Mouse (Mus musculus): ENCODE measurements around the gene Fbxo10. TPM values are rescaled to one million over a fixed set of nuclear protein-coding genes. Genes with fewer than 3 reads are reported as not detected.
"Not testable (repeated sequence)": the region's sequence is repeated elsewhere in the genome, so short reads cannot be mapped to it uniquely, and the experiment has no call there.

Gene Fbxo10
- polyA plus RNA-seq, 1 experiment = 5.2 TPM

DNA sequence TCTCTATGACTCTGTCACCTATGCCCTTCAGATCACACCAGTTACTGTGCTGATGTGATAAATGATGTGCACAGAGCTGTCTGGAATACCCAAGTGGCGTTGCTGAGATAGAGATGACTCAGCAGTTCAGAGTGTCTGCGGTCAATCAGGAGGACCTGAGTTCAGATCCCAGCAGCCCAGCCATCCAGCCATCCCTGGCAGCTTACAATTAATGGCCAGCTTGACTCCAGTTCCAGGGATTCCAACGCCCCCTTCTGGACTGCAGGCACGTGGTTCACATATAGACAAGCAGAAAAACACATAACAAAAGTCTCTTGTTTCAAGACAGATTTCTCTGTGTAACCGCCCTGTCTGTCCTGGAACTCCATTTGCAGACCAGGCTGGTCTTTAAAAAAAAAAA is 22.0 kb upstream of the Fbxo10 start:
- Histone ChIP-seq H3K4me1 (ENCODE audit: control insufficient read depth, insufficient read depth, insufficient read length) (peaks cover 5% of the 10 kb centered on the region; the same call in 1 of the 2 replicates), H3K36me3 (ENCODE audit: control insufficient read depth, insufficient read depth, low read length) (peaks cover 7% of the 10 kb centered on the region), H3K27ac (ENCODE audit: insufficient read depth, low read length) (no peak overlapping the region), H3K4me3 (ENCODE audit: extremely low read depth, insufficient read depth, insufficient read length) (no peak overlapping the region), H3K27me3 (ENCODE audit: control insufficient read depth, insufficient read depth, low read length) (no peaks in the 10 kb centered on the region)
- DNase-seq (ENCODE audit: low read depth in 1 of 2, low spot score in 2 of 2) = no peak
- TF ChIP-seq POLR2A (IDR thresholded peaks at IDR 0.05; ENCODE audit: low read depth, low read length) = no peak
- TF ChIP-seq CTCF (IDR thresholded peaks at IDR 0.05; ENCODE audit: extremely low read depth, insufficient read depth, insufficient read length, insufficient replicate concordance) = no peak
- WGBS = 68% methylated on average over 5 of the region's 5 CpGs

DNA sequence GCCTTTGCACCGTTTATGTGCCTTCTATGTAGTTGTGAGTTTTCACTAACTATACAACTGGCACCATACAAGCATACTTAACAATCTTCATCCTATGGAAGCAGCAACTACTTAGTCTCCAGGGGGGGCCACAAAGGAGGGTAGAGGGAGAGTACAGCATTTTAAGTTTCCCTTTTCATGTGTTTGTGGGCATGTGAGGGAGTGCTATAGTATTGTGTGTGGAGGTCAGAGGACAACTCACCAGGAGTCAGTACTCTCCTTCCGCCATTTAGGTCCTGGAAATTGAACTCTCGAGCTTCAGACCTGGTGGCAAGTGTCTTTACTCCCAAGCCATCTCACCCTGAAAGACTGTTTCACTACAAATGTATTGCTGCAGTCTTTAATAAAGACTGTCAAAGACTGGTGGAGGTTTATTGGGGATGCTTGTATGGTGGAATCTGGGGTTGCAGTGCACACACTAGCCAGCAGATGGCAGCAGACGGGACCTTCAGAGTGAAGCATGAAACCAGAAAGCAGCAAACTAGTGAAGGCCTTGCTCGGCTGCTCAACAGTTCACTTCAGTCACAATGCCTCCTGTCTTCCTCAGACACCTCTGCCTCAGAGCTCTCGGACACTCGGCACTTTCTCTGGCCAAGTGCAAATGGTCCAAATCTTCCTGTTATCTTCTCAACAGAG is 12.9 kb upstream of the Fbxo10 start:
- TF ChIP-seq CTCF (IDR thresholded peaks at IDR 0.05; ENCODE audit: extremely low read depth, insufficient read depth, insufficient read length, insufficient replicate concordance) (peak; percentile 82; the same call in 1 of the 2 replicates), POLR2A (IDR thresholded peaks at IDR 0.05; ENCODE audit: low read depth, low read length) (no peak)
- 32% methylated on average over 7 of the region's 7 CpGs for WGBS

DNA sequence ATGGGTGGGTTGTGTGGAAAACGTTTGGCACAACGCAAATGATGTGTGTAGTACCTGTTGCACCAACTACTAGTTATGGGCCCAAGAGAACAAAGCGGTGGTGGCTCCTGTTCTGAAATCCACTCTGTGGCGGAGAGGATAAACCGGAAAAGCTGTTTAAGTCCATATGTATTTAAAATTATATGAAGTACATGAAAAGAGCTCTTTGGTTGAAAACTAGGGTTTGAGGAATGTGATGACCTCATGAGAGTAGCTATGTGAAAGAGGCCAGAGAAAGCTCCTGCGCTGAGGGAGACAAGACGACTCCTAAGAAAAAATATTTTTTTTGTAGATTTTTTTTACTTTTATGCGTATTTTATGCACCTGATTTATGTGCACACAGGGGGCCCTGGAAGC is 489 bp upstream of the Fbxo10 start:
- no peaks in the 10 kb centered on the region for H3K4me1 ChIP-seq (ENCODE audit: control insufficient read depth, insufficient read depth, insufficient read length)
- TF ChIP-seq POLR2A (IDR thresholded peaks at IDR 0.05; ENCODE audit: low read depth, low read length) = no peak
- no peak for DNase-seq (ENCODE audit: low read depth in 1 of 2, low spot score in 2 of 2)
- 52% methylated on average over 8 of the region's 8 CpGs for WGBS
- H3K36me3 ChIP-seq (ENCODE audit: control insufficient read depth, insufficient read depth, low read length) = no peaks in the 10 kb centered on the region
- H3K4me3 ChIP-seq (ENCODE audit: extremely low read depth, insufficient read depth, insufficient read length) = peak overlapping the region; percentile 73
- H3K27ac ChIP-seq (ENCODE audit: insufficient read depth, low read length) = no peak overlapping the region
- H3K27me3 ChIP-seq (ENCODE audit: control insufficient read depth, insufficient read depth, low read length) = no peaks in the 10 kb centered on the region; the same call in 1 of the 2 replicates

More for the DNA sequence above, 12.9 kb upstream of the Fbxo10 start:
- Histone ChIP-seq H3K36me3 (ENCODE audit: control insufficient read depth, insufficient read depth, low read length) (peaks cover 4% of the 10 kb centered on the region), H3K27ac (ENCODE audit: insufficient read depth, low read length) (no peak overlapping the region), H3K4me3 (ENCODE audit: extremely low read depth, insufficient read depth, insufficient read length) (no peak overlapping the region), H3K27me3 (ENCODE audit: control insufficient read depth, insufficient read depth, low read length) (no peaks in the 10 kb centered on the region), H3K4me1 (ENCODE audit: control insufficient read depth, insufficient read depth, insufficient read length) (no peaks in the 10 kb centered on the region)
- DNase-seq (ENCODE audit: low read depth in 1 of 2, low spot score in 2 of 2) = peak; percentile 28 to 56

DNA sequence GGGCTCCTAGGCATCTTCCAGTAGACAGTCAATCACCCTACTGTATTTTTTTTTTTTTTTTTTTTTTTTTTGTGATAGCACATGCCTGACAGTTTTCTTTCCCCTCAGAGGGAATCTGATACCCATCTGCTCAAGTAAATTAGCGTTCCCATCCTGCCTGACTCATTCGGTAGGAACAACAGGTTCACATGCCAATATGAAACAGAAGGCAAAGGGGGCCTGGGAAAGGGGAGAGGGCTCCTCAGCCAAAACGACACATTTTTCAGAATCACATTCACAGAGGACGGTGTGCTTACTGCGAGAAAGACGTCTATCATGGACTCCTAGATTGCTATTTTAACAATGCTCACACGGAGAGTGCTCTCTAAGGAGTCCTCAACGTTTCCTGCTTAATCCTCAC is 917 bp downstream of the Fbxo10 start:
- 16% methylated on average over 8 of the region's 8 CpGs for WGBS
- TF ChIP-seq CTCF (IDR thresholded peaks at IDR 0.05; ENCODE audit: extremely low read depth, insufficient read depth, insufficient read length, insufficient replicate concordance) (no peak), POLR2A (IDR thresholded peaks at IDR 0.05; ENCODE audit: low read depth, low read length) (no peak)
- H3K4me3 ChIP-seq (ENCODE audit: extremely low read depth, insufficient read depth, insufficient read length) = no peak overlapping the region

DNA sequence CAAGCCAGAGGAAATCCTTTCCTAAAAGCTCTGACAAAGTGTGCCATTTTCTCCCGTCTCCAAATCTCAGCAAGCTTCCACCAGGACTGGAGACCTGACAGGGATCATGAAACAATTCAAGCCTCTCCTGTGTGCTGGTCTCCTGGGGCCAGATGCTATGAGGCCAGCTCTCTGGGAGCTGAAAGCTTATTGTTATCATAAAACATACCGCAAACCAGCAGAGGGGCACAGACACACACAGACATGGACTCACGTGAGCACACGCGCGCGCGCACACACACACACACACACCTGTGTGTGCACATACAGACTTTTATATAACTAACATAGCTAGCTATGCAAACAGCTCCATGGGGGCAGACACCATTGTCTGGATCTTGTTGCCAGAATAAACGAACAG is 1.5 kb downstream of the Fbxo10 start:
- 91% methylated on average over 9 of the region's 9 CpGs for WGBS
- H3K27me3 ChIP-seq (ENCODE audit: control insufficient read depth, insufficient read depth, low read length) = no peaks in the 10 kb centered on the region; the same call in 1 of the 2 replicates
- H3K4me3 ChIP-seq (ENCODE audit: extremely low read depth, insufficient read depth, insufficient read length) = no peak overlapping the region
- TF ChIP-seq POLR2A (IDR thresholded peaks at IDR 0.05; ENCODE audit: low read depth, low read length) (no peak), CTCF (IDR thresholded peaks at IDR 0.05; ENCODE audit: extremely low read depth, insufficient read depth, insufficient read length, insufficient replicate concordance) (no peak)
- no peaks in the 10 kb centered on the region for H3K36me3 ChIP-seq (ENCODE audit: control insufficient read depth, insufficient read depth, low read length)
- no peaks in the 10 kb centered on the region for H3K4me1 ChIP-seq (ENCODE audit: control insufficient read depth, insufficient read depth, insufficient read length)
- no peak for DNase-seq (ENCODE audit: low read depth in 1 of 2, low spot score in 2 of 2)
- H3K27ac ChIP-seq (ENCODE audit: insufficient read depth, low read length) = no peak overlapping the region

More for the DNA sequence above, 917 bp downstream of the Fbxo10 start:
- no peak overlapping the region for H3K27ac ChIP-seq (ENCODE audit: insufficient read depth, low read length)
- H3K4me1 ChIP-seq (ENCODE audit: control insufficient read depth, insufficient read depth, insufficient read length) = no peaks in the 10 kb centered on the region
- no peak for DNase-seq (ENCODE audit: low read depth in 1 of 2, low spot score in 2 of 2)
- H3K36me3 ChIP-seq (ENCODE audit: control insufficient read depth, insufficient read depth, low read length) = no peaks in the 10 kb centered on the region
- no peaks in the 10 kb centered on the region; the same call in 1 of the 2 replicates for H3K27me3 ChIP-seq (ENCODE audit: control insufficient read depth, insufficient read depth, low read length)

DNA sequence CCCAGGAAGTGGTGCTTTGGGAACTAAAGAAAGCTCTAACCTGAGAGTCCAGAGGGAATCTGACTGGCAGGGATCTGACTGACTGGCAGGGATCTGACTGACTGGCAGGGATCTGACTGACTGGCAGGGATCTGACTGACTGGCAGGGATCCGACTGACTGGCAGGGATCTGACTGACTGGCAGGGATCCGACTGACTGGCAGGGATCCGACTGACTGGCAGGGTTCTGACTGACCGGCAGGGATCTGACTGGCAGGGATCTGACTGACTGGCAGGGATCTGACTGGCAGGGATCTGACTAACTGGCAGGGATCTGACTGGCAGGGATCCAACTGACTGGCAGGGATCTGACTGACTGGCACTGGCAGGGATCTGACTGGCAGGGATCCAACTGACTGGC is 3.4 kb downstream of the Fbxo10 start:
- H3K4me3 ChIP-seq (ENCODE audit: extremely low read depth, insufficient read depth, insufficient read length); H3K36me3 ChIP-seq (ENCODE audit: control insufficient read depth, insufficient read depth, low read length); DNase-seq (ENCODE audit: low read depth in 1 of 2, low spot score in 2 of 2); H3K4me1 ChIP-seq (ENCODE audit: control insufficient read depth, insufficient read depth, insufficient read length); H3K27ac ChIP-seq (ENCODE audit: insufficient read depth, low read length); H3K27me3 ChIP-seq (ENCODE audit: control insufficient read depth, insufficient read depth, low read length): not testable (repeated sequence)
- 95% methylated on average over 4 of the region's 4 CpGs for WGBS

DNA sequence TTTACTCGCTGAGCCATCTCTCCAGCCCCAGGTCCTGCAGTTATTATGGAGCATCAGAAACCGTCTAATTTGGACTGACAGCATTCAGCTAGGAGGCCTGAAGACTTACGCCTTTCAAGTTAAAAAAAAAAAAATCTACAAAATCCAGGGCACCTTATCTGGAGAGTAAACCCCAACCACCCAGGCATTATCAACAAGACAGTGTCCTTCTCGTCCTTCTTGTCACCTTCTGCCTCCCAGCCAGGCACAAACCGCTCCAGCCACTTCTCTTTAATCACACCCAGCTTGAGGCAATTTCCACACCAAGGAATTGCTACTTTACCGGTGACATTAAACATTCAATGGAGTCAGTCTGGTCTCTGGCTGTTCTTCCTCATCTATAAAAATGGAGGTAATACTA is 10.9 kb downstream of the Fbxo10 start:
- H3K27ac ChIP-seq (ENCODE audit: insufficient read depth, low read length) = no peak overlapping the region
- H3K4me3 ChIP-seq (ENCODE audit: extremely low read depth, insufficient read depth, insufficient read length) = no peak overlapping the region
- no peaks in the 10 kb centered on the region for H3K27me3 ChIP-seq (ENCODE audit: control insufficient read depth, insufficient read depth, low read length)
- H3K36me3 ChIP-seq (ENCODE audit: control insufficient read depth, insufficient read depth, low read length) = no peaks in the 10 kb centered on the region
- no peaks in the 10 kb centered on the region for H3K4me1 ChIP-seq (ENCODE audit: control insufficient read depth, insufficient read depth, insufficient read length)
- DNase-seq (ENCODE audit: low read depth in 1 of 2, low spot score in 2 of 2) = no peak
- 79% methylated on average over 6 of the region's 6 CpGs for WGBS
- TF ChIP-seq POLR2A (IDR thresholded peaks at IDR 0.05; ENCODE audit: low read depth, low read length) (no peak), CTCF (IDR thresholded peaks at IDR 0.05; ENCODE audit: extremely low read depth, insufficient read depth, insufficient read length, insufficient replicate concordance) (no peak)

Measured in spleen, adult 2 months (tissue).